Mouse (Mus musculus) frontal cortex, adult 2 months (tissue): ENCODE measurements at regions not wholly inside any gene's neighbourhood (a gene's known extent, or its start where the extent isn't known, plus 50 kb on each side); places are given as distances from the start of the nearest gene placed in this dataset.
"Not testable (repeated sequence)": the region's sequence is repeated elsewhere in the genome, so short reads cannot be mapped to it uniquely, and the experiment has no call there.

ENCODE experiments used
- DNase-seq, 2 experiments: peaks; one replicate each; pipeline ENCODE4 v3.0.0; 2022; ENCODE audit warnings: low spot score in 1 of 2; ENCODE audit errors: extremely low spot score in 1 of 2

DNA sequence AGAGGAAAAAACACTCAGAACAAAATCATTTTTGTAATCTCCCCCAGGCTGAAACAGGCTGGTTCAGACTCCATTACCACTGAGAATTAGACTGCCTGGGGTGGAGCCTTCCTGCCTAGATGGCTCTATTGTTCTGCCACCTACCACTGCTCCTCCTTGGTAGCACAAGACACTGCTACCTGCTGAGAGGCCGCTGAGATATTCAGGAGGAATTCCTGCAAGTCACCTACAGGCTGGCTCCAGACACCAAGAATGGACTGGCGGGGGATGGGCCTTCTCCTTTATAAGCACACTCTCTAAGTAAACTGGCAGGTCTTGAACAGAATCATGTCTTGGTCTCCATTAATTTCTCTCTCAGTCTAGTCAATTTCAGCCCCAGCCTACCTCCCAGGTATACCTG, 3289.4 kb downstream of the Gm37988 start:
- no peak for DNase-seq

DNA sequence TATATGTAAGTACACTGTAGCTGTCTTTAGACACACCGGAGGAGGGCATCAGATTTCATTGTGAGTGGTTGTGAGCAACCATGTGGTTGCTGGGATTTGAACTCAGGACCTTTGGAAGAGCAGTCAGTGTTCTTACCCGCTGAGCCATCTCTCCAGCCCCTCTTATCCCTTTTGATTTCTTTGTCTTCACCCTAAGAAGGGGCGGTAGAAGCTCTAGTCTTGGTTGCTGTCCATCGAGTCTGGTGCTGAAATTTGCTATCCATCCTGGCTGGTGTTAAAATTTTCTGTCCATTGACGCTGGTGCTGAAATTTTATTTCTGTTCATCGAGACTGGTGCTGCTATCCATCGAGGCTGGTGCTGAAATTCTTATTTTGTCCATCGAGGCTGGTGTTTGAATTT, 3290.9 kb upstream of the A830018L16Rik start:
- not testable (repeated sequence) for DNase-seq

GRCm38 (mm10) chr1:8134434-8135433, 3279.2 kb upstream of the A830018L16Rik start:
- peak in 1 of 2 experiments; percentile 1 for DNase-seq

DNA sequence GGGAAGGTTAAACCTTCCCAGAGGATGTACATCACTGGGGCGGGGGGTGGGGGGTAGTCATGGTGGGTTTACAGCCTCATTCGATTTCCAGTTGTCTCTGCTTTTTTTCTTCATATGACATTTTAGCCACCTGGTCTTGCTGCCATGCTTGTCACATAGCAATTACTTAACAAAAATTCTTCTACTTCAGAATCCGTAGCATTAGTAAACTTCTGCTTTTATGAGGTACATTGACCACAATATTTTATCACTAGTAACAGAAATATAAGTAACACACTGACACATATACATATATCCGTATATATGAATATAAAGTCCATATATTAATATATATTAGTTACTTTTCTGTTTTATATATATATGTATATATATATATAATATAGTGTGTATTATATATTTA, 3271.3 kb upstream of the A830018L16Rik start:
- DNase-seq, result no peak

- no peak for DNase-seq
These were observed 3240.7 kb upstream of the A830018L16Rik start for GRCm38 (mm10) chr1:8173196-8173595.
